In the genomic region with DNA sequence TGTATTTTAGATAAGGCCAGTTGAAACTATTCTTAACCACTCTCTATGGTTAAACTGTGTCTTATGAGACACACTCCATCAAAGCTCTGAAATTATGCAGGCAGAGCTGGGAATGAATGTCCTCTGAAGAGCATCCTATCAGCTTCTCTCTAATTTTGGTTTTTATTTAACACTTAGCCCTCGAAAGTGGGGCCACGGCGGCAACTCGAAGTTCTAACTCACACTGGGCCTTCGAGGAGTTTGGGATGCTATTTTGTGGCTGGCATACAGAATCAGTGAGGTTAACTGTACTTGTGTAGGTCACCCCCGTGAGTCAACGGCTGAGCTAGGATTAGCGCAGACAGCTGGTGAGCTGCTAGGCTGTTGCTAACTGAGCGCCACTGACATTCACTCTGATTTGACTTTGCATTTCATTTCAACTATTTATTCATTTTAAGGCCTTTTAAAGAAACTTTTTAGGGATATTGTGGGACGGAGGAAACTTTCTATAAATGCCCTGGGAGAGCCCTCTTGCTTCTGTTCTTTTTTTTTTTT, we compare ENCODE assay signal across 22 mouse cellular contexts.
"Had no signal": no experiment of that assay in that cellular context is flagged by ENCODE, and none has a peak within 500 bp of the region (broad histone marks: within the 10 kb centered on the region; RNA-seq: fewer than 3 reads in every experiment).

No protein-coding gene starts in this region.

- H3K36me3 ChIP-seq: kidney, embryonic 15.5 days; liver, embryonic 12.5 days; liver, embryonic 15.5 days; lung, embryonic 15.5 days; midbrain, embryonic 12.5 days; midbrain, embryonic 15.5 days; neural tube, embryonic 13.5 days had no signal

- H3K27ac ChIP-seq: kidney, embryonic 15.5 days; limb, embryonic 10.5 days; limb, embryonic 13.5 days; liver, embryonic 12.5 days; liver, embryonic 15.5 days; lung, embryonic 15.5 days; midbrain, embryonic 12.5 days; midbrain, embryonic 15.5 days; neural tube, embryonic 13.5 days; stomach, postnatal 0 days had no signal

- ATAC-seq: liver, embryonic 12.5 days; midbrain, embryonic 15.5 days had no signal

- H3K27me3 ChIP-seq: kidney, embryonic 15.5 days; limb, embryonic 13.5 days; liver, embryonic 12.5 days; liver, embryonic 15.5 days; lung, embryonic 15.5 days; megakaryocyte, embryonic 14.5 days; midbrain, embryonic 15.5 days; neural tube, embryonic 13.5 days had no signal

- H3K9me3 ChIP-seq: kidney, embryonic 15.5 days; limb, embryonic 10.5 days; liver, embryonic 12.5 days; liver, embryonic 15.5 days; lung, embryonic 15.5 days; midbrain, embryonic 12.5 days; midbrain, embryonic 15.5 days; neural tube, embryonic 13.5 days had no signal

- H3K4me2 ChIP-seq: kidney, embryonic 15.5 days; limb, embryonic 13.5 days; liver, embryonic 12.5 days; liver, embryonic 15.5 days; lung, embryonic 15.5 days; midbrain, embryonic 12.5 days; midbrain, embryonic 15.5 days; neural tube, embryonic 13.5 days had no signal

- H3K9ac ChIP-seq: kidney, embryonic 15.5 days; limb, embryonic 13.5 days; liver, embryonic 12.5 days; liver, embryonic 15.5 days; lung, embryonic 15.5 days; midbrain, embryonic 12.5 days; midbrain, embryonic 15.5 days; neural tube, embryonic 13.5 days had no signal

- H3K4me3 ChIP-seq: kidney, embryonic 15.5 days; limb, embryonic 10.5 days; limb, embryonic 13.5 days; liver, embryonic 12.5 days; liver, embryonic 15.5 days; lung, embryonic 15.5 days; megakaryocyte, embryonic 14.5 days; midbrain, embryonic 12.5 days; midbrain, embryonic 15.5 days; neural tube, embryonic 13.5 days had no signal

- DNase-seq: kidney, adult 11 months; kidney, adult 8-10 months; kidney, postnatal 10 days; kidney, postnatal 36 days; layer of hippocampus, postnatal 36 days; liver; lung, adult 18-20 months; lung, postnatal 10 days; lung, postnatal 36 days; retina, postnatal 1 day; thymus, postnatal 25 days had no signal

- H3K4me1 ChIP-seq: kidney, embryonic 15.5 days; limb, embryonic 10.5 days; limb, embryonic 13.5 days; liver, embryonic 15.5 days; lung, embryonic 15.5 days; midbrain, embryonic 15.5 days; neural tube, embryonic 13.5 days had no signal
